Mouse (Mus musculus) neural tube, embryonic 13.5 days (tissue): ENCODE measurements around the gene S100a14. TPM values are rescaled to one million over a fixed set of nuclear protein-coding genes. Genes with fewer than 3 reads are reported as not detected.

Experiments
- ATAC-seq: fragments of 200-750 bp; cut with Nextera tagmentation; 2 replicates; pipeline ENCODE4 v1.8.0; 2017; ENCODE audit warnings: low read depth, mild to moderate bottlenecking, moderate TSS enrichment, moderate library complexity
- H3K27ac ChIP-seq: fragments of 300-500 bp; sonication (generic); replicated peaks from 2 replicates; pipeline ENCODE4 v1.5.1; 2015; ENCODE audit warnings: moderate library complexity, mild to moderate bottlenecking, inconsistent platforms
- H3K27me3 ChIP-seq: fragments of 300-500 bp; sonication (generic); 2 replicates; pipeline ENCODE4 v1.6.1; 2015; ENCODE audit warnings: mild to moderate bottlenecking, inconsistent platforms
- H3K36me3 ChIP-seq: fragments of 300-500 bp; sonication (generic); 2 replicates; pipeline ENCODE4 v1.6.1; 2015; ENCODE audit warnings: mild to moderate bottlenecking, inconsistent platforms
- H3K4me1 ChIP-seq: fragments of 300-500 bp; sonication (generic); replicated peaks from 2 replicates; pipeline ENCODE4 v1.6.1; 2015; ENCODE audit warnings: inconsistent platforms
- H3K4me2 ChIP-seq: fragments of 300-500 bp; sonication (generic); 2 replicates; pipeline ENCODE4 v1.6.1; 2015; ENCODE audit warnings: inconsistent platforms, mild to moderate bottlenecking, moderate library complexity
- H3K4me3 ChIP-seq: fragments of 300-500 bp; sonication (generic); 2 replicates; pipeline ENCODE4 v1.5.1; 2015; ENCODE audit warnings: mild to moderate bottlenecking, inconsistent platforms
- H3K9ac ChIP-seq: fragments of 300-500 bp; sonication (generic); 2 replicates; pipeline ENCODE4 v1.6.1; 2015; ENCODE audit warnings: moderate library complexity, mild to moderate bottlenecking, inconsistent platforms
- H3K9me3 ChIP-seq: fragments of 300-500 bp; sonication (generic); 2 replicates; pipeline ENCODE4 v1.6.1; 2016; ENCODE audit warnings: inconsistent platforms
- WGBS: fragments of 180-500 bp; shearing (Covaris S2); methylation state at CpG from one replicate; pipeline ENCODE4 v1.1.7; 2015; 5-methylcytosine and 5-hydroxymethylcytosine counted together
- polyA plus RNA-seq: library from polyadenylated mRNA; unstranded; fragments of >200 nt; fragmentation: Nextera tagmentation; extraction: Ambion mirVana; gene quantifications from 2 replicates; pipeline ENCODE4 v1.2.1, GENCODE M21; 2015

S100a14 gene
- 0.81 TPM in 1 of 2 replicates, not detected in the other for polyA plus RNA-seq

- H3K9me3 ChIP-seq: no peaks in the 10 kb centered on the region
- no peaks in the 10 kb centered on the region for H3K4me1 ChIP-seq
- H3K27ac ChIP-seq: no peak within 1 kb of the TSS
- H3K4me3 ChIP-seq: no peak within 1 kb of the TSS
- no peak within 1 kb of the TSS for H3K9ac ChIP-seq
- H3K36me3 ChIP-seq: no peaks in the 10 kb centered on the region
- ATAC-seq: no peak
- WGBS: 75% methylated on average over 5 of the region's 5 CpGs
- H3K27me3 ChIP-seq: no peaks in the 10 kb centered on the region; the same call in 1 of the 2 replicates
- no peak within 1 kb of the TSS for H3K4me2 ChIP-seq
Measured at GRCm38 (mm10) chr3:90526580-90526979, at the start of gene S100a14. Gene S100a14 (plus strand): TSS chr3:90526856.

GRCm38 (mm10) chr3:90486998-90487397 lies 39.7 kb upstream of the S100a14 start:
- H3K9ac ChIP-seq: no peak overlapping the region
- H3K9me3 ChIP-seq: no peaks in the 10 kb centered on the region
- no peak overlapping the region for H3K4me3 ChIP-seq
- WGBS: 82% methylated on average over 5 of the region's 5 CpGs
- H3K36me3 ChIP-seq: peaks cover 74% of the 10 kb centered on the region
- no peak for ATAC-seq
- H3K4me1 ChIP-seq: peaks cover 13% of the 10 kb centered on the region
- no peak overlapping the region for H3K4me2 ChIP-seq
- no peaks in the 10 kb centered on the region for H3K27me3 ChIP-seq
- no peak overlapping the region for H3K27ac ChIP-seq

- peaks cover 59% of the 10 kb centered on the region for H3K36me3 ChIP-seq
Measured at GRCm38 (mm10) chr3:90488576-90488975, 38.1 kb upstream of the S100a14 start.

GRCm38 (mm10) chr3:90490696-90491256 lies 35.9 kb upstream of the S100a14 start, which contains the start of gene Snapin:
Gene Snapin (minus strand): TSS chr3:90491033.
- Histone ChIP-seq H3K9me3 (no peaks in the 10 kb centered on the region), H3K4me2 (peak within 1 kb of the TSS; percentile 72), H3K9ac (peak within 1 kb of the TSS; percentile 78), H3K4me3 (peak within 1 kb of the TSS; percentile 62), H3K27me3 (no peaks in the 10 kb centered on the region), H3K4me1 (peaks cover 13% of the 10 kb centered on the region), H3K27ac (peak within 1 kb of the TSS; percentile 61; the same call in 1 of the 2 replicates), H3K36me3 (peaks cover 47% of the 10 kb centered on the region)
- under 1% methylated on average over 37 of the region's 37 CpGs for WGBS
- peak; percentile 98 for ATAC-seq

More at GRCm38 (mm10) chr3:90488576-90488975, 38.1 kb upstream of the S100a14 start:
- H3K9ac ChIP-seq: no peak overlapping the region
- peaks cover 13% of the 10 kb centered on the region for H3K4me1 ChIP-seq
- no peaks in the 10 kb centered on the region for H3K9me3 ChIP-seq
- ATAC-seq: no peak
- WGBS: 92% methylated on average over 6 of the region's 6 CpGs
- no peak overlapping the region for H3K4me3 ChIP-seq
- H3K27ac ChIP-seq: no peak overlapping the region
- H3K27me3 ChIP-seq: no peaks in the 10 kb centered on the region
- H3K4me2 ChIP-seq: no peak overlapping the region

- Histone ChIP-seq H3K27me3 (no peaks in the 10 kb centered on the region), H3K36me3 (peaks cover 47% of the 10 kb centered on the region), H3K27ac (no peak overlapping the region), H3K4me2 (no peak overlapping the region), H3K9ac (no peak overlapping the region), H3K4me3 (no peak overlapping the region), H3K4me1 (peaks cover 13% of the 10 kb centered on the region), H3K9me3 (no peaks in the 10 kb centered on the region)
- ATAC-seq: no peak
- WGBS: 38% methylated on average over 2 of the region's 2 CpGs
Measured at GRCm38 (mm10) chr3:90491350-90491749, 35.3 kb upstream of the S100a14 start.

- Histone ChIP-seq H3K36me3 (peaks cover 48% of the 10 kb centered on the region), H3K9me3 (no peaks in the 10 kb centered on the region), H3K4me3 (no peak overlapping the region), H3K4me1 (peaks cover 13% of the 10 kb centered on the region), H3K27ac (no peak overlapping the region), H3K27me3 (no peaks in the 10 kb centered on the region), H3K4me2 (no peak overlapping the region), H3K9ac (no peak overlapping the region)
- WGBS: 48% methylated on average over 4 of the region's 4 CpGs
- ATAC-seq: no peak
Measured at GRCm38 (mm10) chr3:90493831-90494540, 32.7 kb upstream of the S100a14 start.

GRCm38 (mm10) chr3:90495850-90496525 lies 30.7 kb upstream of the S100a14 start:
- Histone ChIP-seq H3K4me3 (no peak overlapping the region), H3K27me3 (no peaks in the 10 kb centered on the region), H3K36me3 (peaks cover 59% of the 10 kb centered on the region), H3K9me3 (no peaks in the 10 kb centered on the region), H3K9ac (no peak overlapping the region), H3K27ac (no peak overlapping the region), H3K4me2 (no peak overlapping the region), H3K4me1 (no peaks in the 10 kb centered on the region)
- 92% methylated on average over 7 of the region's 7 CpGs for WGBS
- ATAC-seq: no peak

- Histone ChIP-seq H3K4me2 (no peak overlapping the region), H3K9ac (no peak overlapping the region), H3K27ac (no peak overlapping the region), H3K36me3 (peaks cover 76% of the 10 kb centered on the region), H3K27me3 (no peaks in the 10 kb centered on the region), H3K4me3 (no peak overlapping the region), H3K4me1 (no peaks in the 10 kb centered on the region), H3K9me3 (no peaks in the 10 kb centered on the region)
- ATAC-seq: no peak
Measured at GRCm38 (mm10) chr3:90497597-90497996, 29.1 kb upstream of the S100a14 start.

GRCm38 (mm10) chr3:90503444-90503843 lies 23.2 kb upstream of the S100a14 start:
- Histone ChIP-seq H3K4me2 (no peak overlapping the region), H3K27ac (no peak overlapping the region), H3K9me3 (no peaks in the 10 kb centered on the region), H3K4me3 (no peak overlapping the region), H3K4me1 (peaks cover 39% of the 10 kb centered on the region), H3K27me3 (no peaks in the 10 kb centered on the region), H3K9ac (no peak overlapping the region), H3K36me3 (peaks cover 88% of the 10 kb centered on the region)
- no peak for ATAC-seq
- 87% methylated on average over 4 of the region's 4 CpGs for WGBS

- WGBS: 94% methylated on average over 5 of the region's 5 CpGs
Measured at GRCm38 (mm10) chr3:90505216-90505615, 21.4 kb upstream of the S100a14 start.

GRCm38 (mm10) chr3:90506362-90506761 lies 20.3 kb upstream of the S100a14 start:
- 0 out of 2 replicates have a peak overlapping the region, but pooled peaks have one; percentile 8 for H3K9ac ChIP-seq
- H3K4me3 ChIP-seq: no peak overlapping the region
- no peak for ATAC-seq
- H3K27me3 ChIP-seq: 0 out of 2 replicates have a peak, but pooled peaks cover 4% of the 10 kb centered on the region
- peaks cover 62% of the 10 kb centered on the region for H3K36me3 ChIP-seq
- no peak overlapping the region for H3K27ac ChIP-seq
- no peaks in the 10 kb centered on the region for H3K9me3 ChIP-seq
- H3K4me2 ChIP-seq: no peak overlapping the region
- peaks cover 39% of the 10 kb centered on the region for H3K4me1 ChIP-seq
- WGBS: 93% methylated on average over 3 of the region's 3 CpGs

More at GRCm38 (mm10) chr3:90505216-90505615, 21.4 kb upstream of the S100a14 start:
- no peak for ATAC-seq
- no peaks in the 10 kb centered on the region for H3K27me3 ChIP-seq
- H3K9me3 ChIP-seq: no peaks in the 10 kb centered on the region
- peaks cover 71% of the 10 kb centered on the region for H3K36me3 ChIP-seq
- peaks cover 39% of the 10 kb centered on the region for H3K4me1 ChIP-seq
- H3K27ac ChIP-seq: no peak overlapping the region
- no peak overlapping the region for H3K9ac ChIP-seq
- no peak overlapping the region for H3K4me2 ChIP-seq
- no peak overlapping the region for H3K4me3 ChIP-seq
